ENCODE assay signal across 8 mouse cellular contexts in genomic region chr1:34005726-34006638, GRCm38 (mm10).
DNase-seq lines count a peak whose midpoint lies in the region; ATAC-seq and TF ChIP-seq lines count a peak whose summit lies in the region.

No protein-coding gene starts in this region.

- H3K4me1 ChIP-seq in embryonic fibroblast, embryonic 13.5 days (ENCODE audit: control insufficient read depth, insufficient read depth, low read length), result peaks cover 9% of the 10 kb centered on the region
- peaks cover 22% of the 10 kb centered on the region for H3K4me1 ChIP-seq in heart, embryonic 13.5 days
- H3K4me1 ChIP-seq in kidney, embryonic 15.5 days, result peaks cover 35% of the 10 kb centered on the region
- H3K4me1 ChIP-seq in midbrain, embryonic 16.5 days (ENCODE audit: control insufficient read depth, insufficient read depth, low read length), result peaks cover 37% of the 10 kb centered on the region
- 0 out of 2 replicates have a peak, but pooled peaks cover 5% of the 10 kb centered on the region for H3K4me1 ChIP-seq in stomach, embryonic 16.5 days (ENCODE audit: control insufficient read depth, insufficient read depth, low read length)

- no peaks in the 10 kb centered on the region for H3K36me3 ChIP-seq in heart, embryonic 13.5 days
- no peaks in the 10 kb centered on the region for H3K36me3 ChIP-seq in kidney, embryonic 15.5 days
- H3K36me3 ChIP-seq in midbrain, embryonic 16.5 days (ENCODE audit: control insufficient read depth, insufficient read depth, low read length), result no peaks in the 10 kb centered on the region
- H3K36me3 ChIP-seq in stomach, embryonic 16.5 days (ENCODE audit: control insufficient read depth, insufficient read depth, low read length), result no peaks in the 10 kb centered on the region

- peak; percentile 37; the same call in 1 of the 2 replicates for ATAC-seq in heart, embryonic 13.5 days (ENCODE audit: extremely low read depth, insufficient number of reproducible peaks, low FRiP score, low TSS enrichment)
- peak; percentile 80 for ATAC-seq in kidney, embryonic 15.5 days (replicated peaks; ENCODE audit: low FRiP score)
- ATAC-seq in midbrain, embryonic 16.5 days, result peak; percentile 87
- ATAC-seq in stomach, embryonic 16.5 days (ENCODE audit: insufficient read depth, low FRiP score), result peak; percentile 83; the same call in 1 of the 2 replicates

- peak overlapping the region; percentile 81 for H3K9ac ChIP-seq in heart, embryonic 13.5 days
- peak overlapping the region; percentile 46 for H3K9ac ChIP-seq in kidney, embryonic 15.5 days
- H3K9ac ChIP-seq in midbrain, embryonic 16.5 days (ENCODE audit: low read depth, low read length), result peak overlapping the region; percentile 82
- H3K9ac ChIP-seq in stomach, embryonic 16.5 days (ENCODE audit: low read length), result peak overlapping the region; percentile 65

- peak overlapping the region; percentile 87 for H3K4me2 ChIP-seq in heart, embryonic 13.5 days
- H3K4me2 ChIP-seq in kidney, embryonic 15.5 days, result peak overlapping the region; percentile 73
- peak overlapping the region; percentile 61 for H3K4me2 ChIP-seq in midbrain, embryonic 16.5 days (ENCODE audit: low read length)
- H3K4me2 ChIP-seq in stomach, embryonic 16.5 days (ENCODE audit: low read depth, low read length), result peak overlapping the region; percentile 88

- TF ChIP-seq CTCF in embryonic fibroblast, embryonic 13.5 days (IDR thresholded peaks at IDR 0.05; ENCODE audit: borderline replicate concordance, insufficient read depth, low read length), result no peak

- 1% methylated on average over 29 of the region's 29 CpGs for WGBS in heart, embryonic 13.5 days
- WGBS in kidney, embryonic 15.5 days, result under 1% methylated on average over 29 of the region's 29 CpGs
- under 1% methylated on average over 29 of the region's 29 CpGs for WGBS in midbrain, embryonic 16.5 days
- 1% methylated on average over 29 of the region's 29 CpGs for WGBS in stomach, embryonic 16.5 days

- H3K27me3 ChIP-seq in heart, embryonic 13.5 days (replicated peaks), result no peaks in the 10 kb centered on the region
- peaks cover 4% of the 10 kb centered on the region; the same call in 1 of the 2 replicates for H3K27me3 ChIP-seq in kidney, embryonic 15.5 days
- H3K27me3 ChIP-seq in midbrain, embryonic 16.5 days (ENCODE audit: control insufficient read depth, insufficient read depth, low read depth, low read length), result no peaks in the 10 kb centered on the region
- 0 out of 2 replicates have a peak, but pooled peaks cover 2% of the 10 kb centered on the region for H3K27me3 ChIP-seq in stomach, embryonic 16.5 days (ENCODE audit: control insufficient read depth, insufficient read depth, low read length)

- peak overlapping the region; percentile 70 for H3K4me3 ChIP-seq in embryonic fibroblast, embryonic 13.5 days (ENCODE audit: insufficient read depth, low read length)
- peak overlapping the region; percentile 62 for H3K4me3 ChIP-seq in heart, embryonic 13.5 days
- H3K4me3 ChIP-seq in kidney, embryonic 15.5 days (replicated peaks), result peak overlapping the region; percentile 53
- peak overlapping the region; percentile 61 for H3K4me3 ChIP-seq in midbrain, embryonic 16.5 days (ENCODE audit: low read depth, low read length)
- H3K4me3 ChIP-seq in stomach, embryonic 16.5 days (replicated peaks; ENCODE audit: low read length), result peak overlapping the region; percentile 48

- TF ChIP-seq POLR2A in embryonic fibroblast, embryonic 13.5 days (IDR thresholded peaks at IDR 0.05; ENCODE audit: low read depth, low read length), result peak; percentile 63

- DNase-seq in B cell, adult 2 months, result peak; percentile 53 to 58
- peak; percentile 44 for DNase-seq in adrenal gland, postnatal 25 days
- DNase-seq in liver, result peak; percentile 34

- H3K9me3 ChIP-seq in heart, embryonic 13.5 days, result no peaks in the 10 kb centered on the region
- H3K9me3 ChIP-seq in kidney, embryonic 15.5 days (replicated peaks), result no peaks in the 10 kb centered on the region
- H3K9me3 ChIP-seq in midbrain, embryonic 16.5 days (replicated peaks; ENCODE audit: control insufficient read depth, low read length, poor library complexity, severe bottlenecking), result no peaks in the 10 kb centered on the region
- no peaks in the 10 kb centered on the region for H3K9me3 ChIP-seq in stomach, embryonic 16.5 days (replicated peaks; ENCODE audit: control insufficient read depth, low read length)

- peak overlapping the region; percentile 56 for H3K27ac ChIP-seq in embryonic fibroblast, embryonic 13.5 days (ENCODE audit: insufficient read depth, low read length)
- peak overlapping the region; percentile 59 for H3K27ac ChIP-seq in heart, embryonic 13.5 days (replicated peaks)
- H3K27ac ChIP-seq in kidney, embryonic 15.5 days, result peak overlapping the region; percentile 66
- H3K27ac ChIP-seq in midbrain, embryonic 16.5 days (ENCODE audit: low read length), result peak overlapping the region; percentile 85
- H3K27ac ChIP-seq in stomach, embryonic 16.5 days (ENCODE audit: low read length), result peak overlapping the region; percentile 81

Comparison
In these comparisons a context has a peak if more than half of its experiments do, and no peak if none do; other contexts are left out.
1. Peak in every context shown above with its lines: DNase-seq, ATAC-seq, H3K4me3 ChIP-seq and H3K27ac ChIP-seq.
2. ATAC-seq: peak in every context shown above with its lines; median percentile 87 in midbrain, embryonic 16.5 days; 83 in stomach, embryonic 16.5 days; 80 in kidney, embryonic 15.5 days; 37 in heart, embryonic 13.5 days.